Mouse (Mus musculus): ENCODE data around the gene Mrpl24. TPM values are rescaled to one million over a fixed set of nuclear protein-coding genes. Genes with fewer than 3 reads are reported as not detected.
A peak's percentile ranks its signal among the peaks of the same experiment; 100 is the strongest.

The Mrpl24 gene
- total RNA-seq, 2 experiments from 2014 or later = 55.0 to 57.0 TPM

DNA sequence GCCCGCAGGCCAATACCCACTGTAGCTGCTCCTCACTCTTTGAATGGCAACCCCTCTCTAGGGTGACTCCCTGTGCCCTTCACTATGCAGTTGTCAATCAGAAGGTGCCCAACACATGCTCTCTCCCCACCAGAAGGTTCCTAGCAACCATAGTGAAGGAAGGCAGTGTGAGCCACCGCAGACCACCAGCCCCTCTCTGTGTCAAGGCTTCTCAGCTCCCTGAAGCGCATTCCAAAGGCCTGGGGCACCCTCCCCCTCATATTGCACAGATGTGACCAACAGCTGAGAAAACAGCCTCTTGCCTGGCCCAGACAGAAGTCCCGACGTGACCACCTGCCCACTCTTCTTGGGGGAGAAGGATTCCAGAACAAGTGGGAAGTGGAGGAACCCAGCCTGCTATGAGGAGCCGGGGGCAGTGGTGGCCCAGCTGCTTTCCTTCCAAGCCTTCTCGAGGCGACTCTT lies 52.9 kb downstream of the Mrpl24 start:
- peak in 1 of 2 experiments; percentile 12 for DNase-seq (ENCODE audit: low spot score in 2 of 2)

DNA sequence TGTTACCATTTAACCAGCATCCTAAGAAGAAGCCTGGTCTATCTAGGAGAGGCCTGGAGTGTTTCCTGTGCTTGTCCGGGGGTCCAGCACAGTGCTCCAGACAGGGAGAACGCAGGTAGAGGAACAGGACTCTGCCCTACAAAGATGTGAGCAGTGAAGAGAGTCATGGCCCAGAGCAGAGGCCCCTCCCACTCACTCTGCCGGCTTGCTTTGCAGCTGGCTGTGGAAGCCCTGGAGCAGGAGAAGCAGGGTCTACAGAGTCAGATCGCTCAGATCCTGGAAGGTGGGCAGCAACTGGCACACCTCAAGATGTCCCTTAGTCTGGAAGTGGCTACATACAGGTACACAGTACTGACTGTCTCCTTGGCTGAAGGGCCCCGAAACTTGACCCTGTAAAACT lies 53.5 kb downstream of the Mrpl24 start:
- peak in 1 of 2 experiments; percentile 17 for DNase-seq (ENCODE audit: low spot score in 2 of 2)

Other genes starting within 250 kb of the Mrpl24 start
- under 1 TPM; 0.39 TPM for gene Lrrc71, start 170.9 kb upstream of the Mrpl24 start, total RNA-seq (2021)
- under 1 TPM; 0.10 to 0.13 TPM for gene Ntrk1, start 124.3 kb upstream of the Mrpl24 start, total RNA-seq (2021)
- under 1 TPM; 0.15 to 0.18 TPM for gene Insrr, start 122.6 kb upstream of the Mrpl24 start, total RNA-seq (2021)
- 10 to 100 TPM; 20.8 to 26.2 TPM for gene Pear1, start 95.2 kb upstream of the Mrpl24 start, total RNA-seq (2021)
- under 1 TPM in 1 of 2 experiments, not detected in 1; 0.16 TPM for gene Sh2d2a, start 72.8 kb upstream of the Mrpl24 start, total RNA-seq (2021)
- gene Prcc, start 33.9 kb upstream of the Mrpl24 start, total RNA-seq (2021) = 10 to 100 TPM; 56.7 to 58.3 TPM
- 100 to 1,000 TPM; 179 to 182 TPM for gene Hdgf, start 13.2 kb upstream of the Mrpl24 start, total RNA-seq (2021)
- gene Isg20l2, start 10.8 kb downstream of the Mrpl24 start, total RNA-seq (2021) = 10 to 100 TPM; 20.2 to 20.6 TPM
- gene Rrnad1, start 11.2 kb downstream of the Mrpl24 start, total RNA-seq (2021) = 1 to 10 TPM; 7.4 to 8.7 TPM
- gene Crabp2, start 29.2 kb downstream of the Mrpl24 start, total RNA-seq (2021) = 1 to 10 TPM; 1.3 to 2.2 TPM
- gene Nes, start 51.6 kb downstream of the Mrpl24 start, total RNA-seq (2021) = 100 to 1,000 TPM; 169 to 207 TPM
- under 1 TPM in 1 of 2 experiments, not detected in 1; 0.12 TPM for gene Bcan, start 80.7 kb downstream of the Mrpl24 start, total RNA-seq (2021)
- under 1 TPM in 1 of 2 experiments, not detected in 1; 0.21 TPM for gene Hapln2, start 108.1 kb downstream of the Mrpl24 start, total RNA-seq (2021)
- 10 to 100 TPM; 11.4 to 11.8 TPM for gene Gpatch4, start 123.6 kb downstream of the Mrpl24 start, total RNA-seq (2021)
- gene Naxe, start 139.0 kb downstream of the Mrpl24 start, total RNA-seq (2021) = 10 to 100 TPM; 64.9 to 73.1 TPM
- gene Ttc24, start 158.8 kb downstream of the Mrpl24 start, total RNA-seq (2021) = not detected
- gene Iqgap3, start 162.5 kb downstream of the Mrpl24 start, total RNA-seq (2021) = 10 to 100 TPM; 14.8 to 16.8 TPM
- 100 to 1,000 TPM; 160 to 174 TPM for gene Mef2d, start 222.9 kb downstream of the Mrpl24 start, total RNA-seq (2021)